Mouse (Mus musculus) forebrain, embryonic 16.5 days (tissue): Measurements from ENCODE around the gene Ndrg4. TPM values are rescaled to one million over a fixed set of nuclear protein-coding genes. Genes with fewer than 3 reads are reported as not detected.

ENCODE experiments used
- ATAC-seq: fragments of 200-750 bp; cut with Nextera tagmentation; 2 replicates; pipeline ENCODE4 v1.8.0; 2017; ENCODE audit warnings: mild to moderate bottlenecking, moderate library complexity
- H3K27ac ChIP-seq: fragments of 300-500 bp; sonication (generic); 2 replicates; pipeline ENCODE4 v1.5.1; 2014; ENCODE audit warnings: low read length, control low read depth
- H3K27me3 ChIP-seq: fragments of 300-500 bp; sonication (generic); replicated peaks from 2 replicates; pipeline ENCODE4 v1.6.1; 2014; ENCODE audit warnings: low read length; ENCODE audit not compliant: control insufficient read depth, insufficient read depth
- H3K36me3 ChIP-seq: fragments of 300-500 bp; sonication (generic); 2 replicates; pipeline ENCODE4 v1.6.1; 2014; ENCODE audit not compliant: control insufficient read depth, insufficient read depth
- H3K4me1 ChIP-seq: fragments of 300-500 bp; sonication (generic); replicated peaks from 2 replicates; pipeline ENCODE4 v1.6.1; 2014; ENCODE audit warnings: low read length; ENCODE audit not compliant: control insufficient read depth, insufficient read depth
- H3K4me2 ChIP-seq: fragments of 300-500 bp; sonication (generic); 2 replicates; pipeline ENCODE4 v1.6.1; 2014; ENCODE audit warnings: mild to moderate bottlenecking, low read length, control low read depth
- H3K4me3 ChIP-seq: fragments of 300-500 bp; sonication (generic); replicated peaks from 2 replicates; pipeline ENCODE4 v1.5.1; 2014; ENCODE audit warnings: mild to moderate bottlenecking, low read length, control low read depth
- H3K9ac ChIP-seq: fragments of 300-500 bp; sonication (generic); replicated peaks from 2 replicates; pipeline ENCODE4 v1.6.1; 2014; ENCODE audit warnings: low read depth, low read length, control low read depth
- H3K9me3 ChIP-seq: fragments of 300-500 bp; sonication (generic); 2 replicates; pipeline ENCODE4 v1.6.1; 2016; ENCODE audit warnings: low read length; ENCODE audit not compliant: control insufficient read depth
- WGBS: fragments of 180-500 bp; shearing (Covaris S2); extraction: QIAGEN DNeasy Blood & Tissue Kit; methylation state at CpG from one replicate; pipeline ENCODE4 v1.1.7; 2014; 5-methylcytosine and 5-hydroxymethylcytosine counted together
- polyA plus RNA-seq: library from polyadenylated mRNA; unstranded; fragments of >200 nt; fragmentation: Nextera tagmentation; extraction: Ambion mirVana; gene quantifications from 2 replicates; pipeline ENCODE4 v1.2.1, GENCODE M21; 2015

Gene Ndrg4
- polyA plus RNA-seq, 1 experiment from 2014 or later = 296 TPM

- Histone ChIP-seq H3K27me3 (no peaks in the 10 kb centered on the region; the same call in 1 of the 2 replicates), H3K4me2 (no peak overlapping the region), H3K27ac (no peak overlapping the region), H3K36me3 (no peaks in the 10 kb centered on the region), H3K4me3 (no peak overlapping the region), H3K9ac (no peak overlapping the region), H3K9me3 (no peaks in the 10 kb centered on the region), H3K4me1 (peaks cover 35% of the 10 kb centered on the region)
- ATAC-seq = no peak
- WGBS = 49% methylated on average over 6 of the region's 6 CpGs
These were observed 21.4 kb downstream of the Ndrg4 start for GRCm38 (mm10) chr8:95698179-95698578.

- Histone ChIP-seq H3K27me3 (no peaks in the 10 kb centered on the region; the same call in 1 of the 2 replicates), H3K4me2 (0 out of 2 replicates have a peak overlapping the region, but pooled peaks have one; percentile 16), H3K4me1 (peaks cover 39% of the 10 kb centered on the region), H3K4me3 (no peak overlapping the region), H3K9me3 (no peaks in the 10 kb centered on the region), H3K27ac (peak overlapping the region; percentile 19; the same call in 1 of the 2 replicates), H3K9ac (0 out of 2 replicates have a peak overlapping the region, but pooled peaks have one; percentile 19), H3K36me3 (no peaks in the 10 kb centered on the region)
- ATAC-seq = no peak
- 28% methylated on average over 9 of the region's 9 CpGs for WGBS
These were observed 23.5 kb downstream of the Ndrg4 start for GRCm38 (mm10) chr8:95700282-95700681.

- WGBS = 59% methylated on average over 4 of the region's 4 CpGs
- Histone ChIP-seq H3K9me3 (no peaks in the 10 kb centered on the region), H3K4me1 (peaks cover 39% of the 10 kb centered on the region), H3K27ac (no peak overlapping the region), H3K36me3 (0 out of 2 replicates have a peak, but pooled peaks cover 3% of the 10 kb centered on the region), H3K4me3 (no peak overlapping the region), H3K4me2 (no peak overlapping the region), H3K27me3 (no peaks in the 10 kb centered on the region; the same call in 1 of the 2 replicates), H3K9ac (no peak overlapping the region)
- no peak for ATAC-seq
These were observed 25.0 kb downstream of the Ndrg4 start for GRCm38 (mm10) chr8:95701809-95702208.

- Histone ChIP-seq H3K4me3 (peak overlapping the region; percentile 57), H3K9me3 (no peaks in the 10 kb centered on the region), H3K36me3 (0 out of 2 replicates have a peak, but pooled peaks cover 4% of the 10 kb centered on the region), H3K4me1 (peaks cover 37% of the 10 kb centered on the region), H3K27me3 (no peaks in the 10 kb centered on the region; the same call in 1 of the 2 replicates), H3K27ac (peak overlapping the region; percentile 72), H3K9ac (peak overlapping the region; percentile 67), H3K4me2 (peak overlapping the region; percentile 75)
- under 1% methylated on average over 34 of the region's 34 CpGs for WGBS
- peak; percentile 95 for ATAC-seq
These were observed 26.0 kb downstream of the Ndrg4 start for GRCm38 (mm10) chr8:95702480-95703446.

- peak; percentile 37 for ATAC-seq
- Histone ChIP-seq H3K4me1 (peaks cover 37% of the 10 kb centered on the region), H3K36me3 (peaks cover 7% of the 10 kb centered on the region; the same call in 1 of the 2 replicates), H3K27me3 (no peaks in the 10 kb centered on the region), H3K9ac (peak overlapping the region; percentile 67), H3K4me2 (peak overlapping the region; percentile 75), H3K27ac (peak overlapping the region; percentile 72), H3K9me3 (no peaks in the 10 kb centered on the region), H3K4me3 (peak overlapping the region; percentile 57)
- WGBS = under 1% methylated on average over 15 of the region's 15 CpGs
These were observed 26.9 kb downstream of the Ndrg4 start for GRCm38 (mm10) chr8:95703461-95704260.

GRCm38 (mm10) chr8:95704538-95704937 is 27.8 kb downstream of the Ndrg4 start:
- H3K9ac ChIP-seq = no peak overlapping the region; the same call in 1 of the 2 replicates
- no peak overlapping the region; the same call in 1 of the 2 replicates for H3K4me3 ChIP-seq
- no peak overlapping the region for H3K27ac ChIP-seq
- H3K4me1 ChIP-seq = peaks cover 37% of the 10 kb centered on the region
- no peaks in the 10 kb centered on the region for H3K27me3 ChIP-seq
- WGBS = 94% methylated on average over 3 of the region's 3 CpGs
- peaks cover 7% of the 10 kb centered on the region; the same call in 1 of the 2 replicates for H3K36me3 ChIP-seq
- no peaks in the 10 kb centered on the region for H3K9me3 ChIP-seq
- H3K4me2 ChIP-seq = peak overlapping the region; percentile 75
- no peak for ATAC-seq

- H3K4me2 ChIP-seq = no peak overlapping the region
- no peak for ATAC-seq
- no peak overlapping the region for H3K9ac ChIP-seq
- H3K9me3 ChIP-seq = no peaks in the 10 kb centered on the region
- peaks cover 7% of the 10 kb centered on the region; the same call in 1 of the 2 replicates for H3K36me3 ChIP-seq
- peaks cover 2% of the 10 kb centered on the region for H3K4me1 ChIP-seq
- H3K4me3 ChIP-seq = no peak overlapping the region
- H3K27me3 ChIP-seq = no peaks in the 10 kb centered on the region
- WGBS = 90% methylated on average over 7 of the region's 7 CpGs
- no peak overlapping the region for H3K27ac ChIP-seq
These were observed 32.8 kb downstream of the Ndrg4 start for GRCm38 (mm10) chr8:95709579-95709978.

GRCm38 (mm10) chr8:95711029-95711428 is 34.2 kb downstream of the Ndrg4 start:
- no peak overlapping the region for H3K9ac ChIP-seq
- ATAC-seq = no peak
- 77% methylated on average over 3 of the region's 3 CpGs for WGBS
- H3K36me3 ChIP-seq = peaks cover 7% of the 10 kb centered on the region; the same call in 1 of the 2 replicates
- H3K27me3 ChIP-seq = no peaks in the 10 kb centered on the region
- no peak overlapping the region for H3K4me2 ChIP-seq
- H3K9me3 ChIP-seq = no peaks in the 10 kb centered on the region
- H3K4me1 ChIP-seq = peaks cover 5% of the 10 kb centered on the region
- H3K4me3 ChIP-seq = no peak overlapping the region
- no peak overlapping the region for H3K27ac ChIP-seq
